Mouse (Mus musculus) stomach, postnatal 0 days (tissue): ENCODE measurements around the gene Srpr. TPM values are rescaled to one million over a fixed set of nuclear protein-coding genes. Genes with fewer than 3 reads are reported as not detected.

Experiments used
- ATAC-seq: fragments of 200-750 bp; cut with Nextera tagmentation; 2 replicates; pipeline ENCODE4 v1.8.0; 2017; ENCODE audit not compliant: low FRiP score, low TSS enrichment
- DNase-seq: peaks from one replicate; pipeline ENCODE4 v3.0.0-alpha.2; 2016; ENCODE audit warnings: low spot score
- H3K27ac ChIP-seq: fragments of 300-500 bp; sonication (generic); replicated peaks from 2 replicates; pipeline ENCODE4 v1.5.1; 2014; ENCODE audit warnings: mild to moderate bottlenecking, control low read depth
- H3K27me3 ChIP-seq: fragments of 300-500 bp; sonication (generic); 2 replicates; pipeline ENCODE4 v1.6.1; 2014; ENCODE audit warnings: low read length; ENCODE audit not compliant: control insufficient read depth, insufficient read depth
- H3K36me3 ChIP-seq: fragments of 300-500 bp; sonication (generic); 2 replicates; pipeline ENCODE4 v1.6.1; 2014; ENCODE audit warnings: low read length, mixed read lengths; ENCODE audit not compliant: control insufficient read depth, insufficient read depth
- H3K4me1 ChIP-seq: fragments of 300-500 bp; sonication (generic); replicated peaks from 2 replicates; pipeline ENCODE4 v1.6.1; 2014; ENCODE audit warnings: antibody characterized with exemption; ENCODE audit not compliant: control insufficient read depth, insufficient read depth
- H3K4me2 ChIP-seq: fragments of 300-500 bp; sonication (generic); replicated peaks from 2 replicates; pipeline ENCODE4 v1.6.1; 2014; ENCODE audit warnings: low read depth, mild to moderate bottlenecking, control low read depth, moderate library complexity
- H3K4me3 ChIP-seq: fragments of 300-500 bp; sonication (generic); 2 replicates; pipeline ENCODE4 v1.5.1; 2014; ENCODE audit warnings: low read depth, low read length, control low read depth
- H3K9ac ChIP-seq: fragments of 300-500 bp; sonication (generic); 2 replicates; pipeline ENCODE4 v1.6.1; 2014; ENCODE audit warnings: mild to moderate bottlenecking, low read length, control low read depth, mixed read lengths
- H3K9me3 ChIP-seq: fragments of 300-500 bp; sonication (generic); 2 replicates; pipeline ENCODE4 v1.6.1; 2016; ENCODE audit warnings: low read length; ENCODE audit not compliant: control insufficient read depth
- CTCF ChIP-seq: IDR thresholded peaks from 2 replicates; pipeline ENCODE4 v1.5.1; 2016; ENCODE audit warnings: antibody characterized with exemption, low read depth, mild to moderate bottlenecking, moderate library complexity
- EP300 ChIP-seq: optimal IDR thresholded peaks from 2 replicates; pipeline ENCODE3; 2016; ENCODE audit warnings: antibody characterized with exemption
- WGBS: fragments of 180-500 bp; shearing (Covaris S2); extraction: QIAGEN DNeasy Blood & Tissue Kit; methylation state at CpG from one replicate; pipeline ENCODE4 v1.1.7; 2014; 5-methylcytosine and 5-hydroxymethylcytosine counted together
- polyA plus RNA-seq: library from polyadenylated mRNA; unstranded; fragments of >200 nt; fragmentation: Nextera tagmentation; extraction: Ambion mirVana; gene quantifications from 2 replicates; pipeline ENCODE4 v1.2.1, GENCODE M21; 2015

Gene Srpr
- polyA plus RNA-seq, 1 experiment from 2014 or later: 129 TPM

DNA sequence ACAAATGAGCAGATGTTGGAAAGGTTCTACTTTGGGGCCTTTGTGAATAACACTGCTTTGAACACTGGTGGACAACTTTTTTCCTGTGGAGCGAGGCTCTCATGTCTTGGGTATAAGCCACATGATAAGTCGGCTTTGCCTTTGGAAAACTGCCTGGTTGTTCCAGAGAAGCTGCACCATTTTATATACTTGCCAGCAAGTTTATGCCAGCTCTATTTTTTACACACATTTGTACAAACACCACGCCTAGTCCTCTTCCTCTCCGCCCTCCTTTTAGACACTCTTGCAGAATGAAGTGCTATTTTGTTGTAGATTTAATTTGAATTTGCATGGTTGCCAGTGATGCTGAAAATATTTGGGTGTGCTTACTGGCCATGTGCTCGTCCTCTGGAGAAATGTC lies 93.5 kb downstream of the Srpr start:
- Histone ChIP-seq H3K9ac (no peak overlapping the region), H3K36me3 (no peaks in the 10 kb centered on the region), H3K9me3 (no peaks in the 10 kb centered on the region), H3K27me3 (no peaks in the 10 kb centered on the region), H3K4me2 (no peak overlapping the region), H3K4me1 (no peaks in the 10 kb centered on the region), H3K4me3 (no peak overlapping the region), H3K27ac (no peak overlapping the region)
- ATAC-seq (no peak), DNase-seq (no peak)
- TF ChIP-seq CTCF (no peak), EP300 (no peak)
- 55% methylated on average over 5 of the region's 5 CpGs for WGBS

Other genes starting within 250 kb of the Srpr start
- 14.6 and 14.7 TPM in 2 replicates for gene St3gal4, start 80.9 kb upstream of the Srpr start, polyA plus RNA-seq
- 33.7 and 35.3 TPM in 2 replicates for gene Dcps, start 24.1 kb upstream of the Srpr start, polyA plus RNA-seq
- 12.6 and 13.9 TPM in 2 replicates for gene Tirap, start 116 bp downstream of the Srpr start, polyA plus RNA-seq
- gene Foxred1, start 10.9 kb downstream of the Srpr start, polyA plus RNA-seq: 28.9 and 29.9 TPM in 2 replicates
- 23.6 and 24.0 TPM in 2 replicates for gene Fam118b, start 67.6 kb downstream of the Srpr start, polyA plus RNA-seq
- gene Rpusd4, start 67.7 kb downstream of the Srpr start, polyA plus RNA-seq: 15.1 and 16.0 TPM in 2 replicates
- 2.5 and 2.7 TPM in 2 replicates for gene Cdon, start 221.0 kb downstream of the Srpr start, polyA plus RNA-seq